Mouse (Mus musculus) thymus, postnatal 0 days (tissue): ENCODE measurements at regions not wholly inside any gene's neighbourhood (a gene's known extent, or its start where the extent isn't known, plus 50 kb on each side); places are given as distances from the start of the nearest gene placed in this dataset.
"Not testable (repeated sequence)": the region's sequence is repeated elsewhere in the genome, so short reads cannot be mapped to it uniquely, and the experiment has no call there.

ENCODE experiments used
- DNase-seq: peaks from one replicate; pipeline ENCODE4 v3.0.0-alpha.2; 2015; ENCODE audit warnings: low spot score

DNA sequence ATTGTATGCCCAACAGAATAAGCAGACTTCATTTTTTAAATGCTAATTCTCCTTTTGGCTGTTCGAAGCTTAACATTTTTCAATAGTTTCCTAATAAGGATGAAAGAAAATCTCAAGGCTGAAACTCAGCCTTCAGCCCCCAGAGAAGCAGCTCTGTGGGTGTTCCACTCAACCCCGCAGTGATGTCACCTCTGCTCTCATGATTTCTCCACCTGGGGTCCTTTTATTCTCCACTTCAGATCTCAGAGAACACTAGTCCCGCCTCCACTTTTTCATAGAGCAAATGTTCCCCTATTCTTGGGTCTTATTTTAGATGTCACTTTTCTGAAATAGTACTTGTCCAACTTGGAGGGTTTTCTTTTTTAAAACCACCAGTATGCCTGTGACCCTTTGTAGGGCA is 567.3 kb downstream of the Cntn3 start:
- no peak for DNase-seq

GRCm38 (mm10) chr6:101998181-101998580 is 574.7 kb downstream of the Cntn3 start:
- no peak for DNase-seq

DNA sequence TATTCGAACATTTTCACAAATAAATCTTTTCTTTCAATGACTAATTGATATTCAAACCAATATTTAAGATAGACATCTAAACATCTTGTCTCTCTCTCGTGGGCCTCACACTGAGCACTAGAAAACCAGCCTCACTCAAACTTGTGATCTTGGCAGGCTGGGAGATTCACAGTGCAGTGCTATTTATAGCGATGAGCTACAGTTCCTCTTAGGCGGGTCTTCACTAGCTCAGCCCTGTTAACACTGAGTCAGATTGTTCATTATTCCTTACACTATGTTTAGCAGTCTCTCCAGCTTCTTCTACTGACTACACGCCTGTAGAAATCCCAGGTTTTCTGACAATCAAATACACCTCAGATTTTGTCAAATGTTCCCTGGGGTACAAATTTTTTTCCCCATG is 575.3 kb downstream of the Cntn3 start:
- no peak for DNase-seq

GRCm38 (mm10) chr6:101992815-101993214 is 580.1 kb downstream of the Cntn3 start:
- DNase-seq = no peak

GRCm38 (mm10) chr6:101981656-101982055 is 591.2 kb downstream of the Cntn3 start:
- DNase-seq = no peak

- no peak for DNase-seq
Measured at GRCm38 (mm10) chr6:101979213-101979612, 593.7 kb downstream of the Cntn3 start.

DNA sequence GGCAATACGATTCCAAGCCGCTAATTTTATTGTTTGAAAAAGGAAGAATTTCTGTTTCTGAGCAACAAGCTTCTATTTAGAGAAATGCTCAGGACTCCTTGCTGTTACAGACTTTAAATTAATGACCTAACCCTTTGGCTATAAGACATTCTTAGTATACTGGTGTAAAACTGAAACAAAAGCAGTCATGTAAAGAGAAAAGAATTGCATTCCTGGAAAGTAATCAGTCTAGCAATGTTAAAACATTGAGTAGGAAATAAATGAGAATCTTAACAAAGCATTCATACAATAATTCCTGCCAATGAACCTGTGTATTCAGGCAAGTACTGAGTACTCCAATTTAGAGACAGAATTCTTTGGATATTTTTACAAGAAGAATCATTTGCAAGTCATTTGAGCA is 587.2 kb upstream of the Pdzrn3 start:
- no peak for DNase-seq

DNA sequence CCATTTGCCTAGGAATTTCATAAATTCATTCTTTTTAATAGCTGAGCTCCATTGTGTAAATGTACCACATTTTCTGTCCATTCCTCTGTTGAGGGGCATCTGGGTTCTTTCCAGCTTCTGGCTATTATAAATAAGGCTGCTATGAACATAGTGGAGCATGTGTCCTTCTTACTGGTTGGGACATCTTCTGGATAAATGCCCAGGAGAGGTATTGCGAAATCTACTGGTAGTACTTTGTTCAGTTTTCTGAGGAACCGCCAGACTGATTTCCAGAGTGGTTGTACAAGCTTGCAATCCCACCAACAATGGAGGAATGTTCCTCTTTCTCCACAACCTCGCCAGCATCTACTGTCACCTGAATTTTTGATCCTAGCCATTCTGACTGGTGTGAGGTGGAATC is 583.8 kb upstream of the Pdzrn3 start:
- DNase-seq = not testable (repeated sequence)

DNA sequence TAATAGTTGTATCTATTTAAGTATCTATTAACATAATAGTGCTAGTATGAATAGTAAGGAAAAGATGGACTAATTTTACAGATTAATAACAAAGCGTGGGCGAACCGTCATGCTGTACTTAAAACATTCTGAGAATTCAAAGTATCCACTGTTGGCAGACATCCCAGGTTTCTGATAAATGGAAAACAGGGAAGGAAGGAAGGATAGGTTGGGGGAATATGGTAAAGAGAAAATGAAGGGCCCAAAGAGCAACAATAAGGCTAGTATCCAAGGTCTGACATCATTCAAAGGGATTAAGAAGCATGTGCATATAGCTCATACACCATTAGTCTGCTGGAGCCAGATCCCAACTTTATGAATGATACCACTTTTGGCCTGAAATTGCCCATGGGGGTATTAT is 572.0 kb upstream of the Pdzrn3 start:
- DNase-seq = no peak

DNA sequence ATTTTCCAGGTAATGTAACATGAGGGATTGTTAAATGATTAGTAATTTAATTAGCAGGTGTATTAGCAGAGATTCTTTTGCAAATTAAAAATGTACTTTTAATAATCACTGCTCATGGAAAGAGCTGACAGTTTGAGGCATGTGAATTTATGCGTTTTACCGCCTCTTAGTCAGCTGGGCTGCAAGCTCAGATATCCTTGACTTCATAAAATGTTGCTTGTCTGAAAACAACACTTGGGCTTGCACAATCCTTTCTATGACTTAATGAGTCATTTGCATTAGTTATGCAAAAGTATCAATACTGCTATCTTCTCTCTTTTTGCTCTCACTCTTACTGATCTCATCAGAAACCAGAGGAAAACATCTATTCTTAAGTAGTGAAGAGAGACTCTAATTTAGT is 571.3 kb upstream of the Pdzrn3 start:
- DNase-seq = no peak

DNA sequence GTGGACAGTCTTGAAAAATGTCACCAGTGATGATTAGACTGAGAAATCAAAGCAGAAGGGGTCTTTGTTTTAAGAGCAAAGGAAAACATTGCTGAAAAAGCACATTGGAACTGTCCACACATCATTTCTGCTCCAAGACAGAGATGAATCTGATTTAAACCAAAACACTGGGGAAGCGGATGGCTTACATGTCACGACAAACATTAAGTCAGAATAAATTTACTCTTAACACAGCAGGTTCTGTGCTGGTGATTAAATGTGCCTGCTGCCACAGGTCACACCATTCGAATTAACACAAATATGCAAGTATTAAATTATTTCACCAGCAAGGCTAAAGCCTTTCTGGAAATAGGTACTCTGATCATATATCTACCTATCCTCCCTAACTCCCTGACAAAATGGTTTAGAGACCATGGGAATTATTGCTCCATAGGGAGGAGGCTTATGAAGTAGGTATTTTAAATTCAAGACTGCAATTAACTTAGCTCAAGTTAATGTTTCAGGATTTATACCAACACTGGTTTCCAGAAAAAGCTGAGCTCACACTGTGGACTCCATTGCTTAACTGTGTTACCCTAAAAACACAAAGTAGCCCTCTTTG is 562.7 kb upstream of the Pdzrn3 start:
- no peak for DNase-seq

- no peak for DNase-seq
Measured at GRCm38 (mm10) chr6:101938393-101938985, 560.8 kb upstream of the Pdzrn3 start.

DNA sequence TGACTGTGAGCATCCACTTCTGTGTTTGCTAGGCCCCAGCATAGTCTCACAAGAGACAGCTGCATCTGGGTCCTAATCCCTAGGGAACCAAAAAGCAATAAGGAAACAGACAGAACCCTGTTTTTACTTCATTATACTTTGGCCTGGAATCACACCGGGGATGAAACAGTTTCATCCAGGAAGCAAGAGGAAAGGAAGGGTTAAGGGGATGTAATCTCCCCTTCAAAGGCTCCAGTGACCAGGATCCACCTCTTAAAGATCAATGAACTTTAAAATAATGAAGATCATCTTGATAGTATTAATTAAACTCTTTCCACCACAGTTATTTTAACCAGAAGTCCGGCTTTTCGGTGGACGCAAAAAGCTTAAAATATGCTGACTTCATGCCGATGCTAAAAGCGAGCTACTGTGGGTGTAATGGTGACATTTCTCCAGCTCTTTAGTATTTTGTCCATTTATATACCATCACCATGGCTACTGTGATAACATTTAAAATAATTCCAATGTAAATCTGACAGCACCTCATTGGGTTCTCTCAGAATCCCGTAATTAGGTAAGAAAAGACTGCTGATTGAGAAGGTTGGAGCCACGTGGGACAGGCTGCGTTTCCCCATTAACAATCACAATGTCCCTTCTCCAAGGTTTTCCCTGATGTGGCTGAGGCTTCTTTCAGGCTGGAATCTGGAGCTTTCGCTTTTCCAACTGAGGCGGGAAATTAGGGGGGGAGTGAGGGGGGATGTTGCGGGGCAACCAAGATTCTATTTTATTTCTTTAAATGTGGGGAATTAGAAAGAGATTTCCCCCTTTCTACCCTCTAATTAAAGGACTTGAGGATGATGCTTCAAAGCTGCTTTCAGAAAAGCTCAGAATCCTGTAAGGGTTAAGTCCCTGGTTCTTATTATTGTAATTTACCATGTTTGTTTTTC is 560.0 kb upstream of the Pdzrn3 start:
- no peak for DNase-seq

DNA sequence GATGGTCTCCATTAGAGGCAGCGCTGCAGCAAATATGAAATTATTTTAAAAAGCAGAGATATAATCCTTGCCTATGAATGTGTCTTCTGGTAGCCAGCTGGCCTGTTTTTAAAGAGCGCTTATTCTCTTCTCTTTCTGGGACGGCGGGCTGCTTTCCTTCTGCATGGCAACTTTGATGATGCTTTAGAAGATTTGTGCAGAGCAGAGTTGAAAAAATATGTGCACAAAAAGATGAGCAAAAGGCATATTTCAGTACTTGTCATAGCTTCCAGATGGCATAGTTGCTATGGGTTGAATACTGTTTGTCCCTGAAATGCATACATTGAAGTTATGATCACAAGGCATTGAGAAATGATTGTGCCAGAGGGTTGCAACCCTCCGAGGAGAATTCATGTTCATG is 554.1 kb upstream of the Pdzrn3 start:
- no peak for DNase-seq

DNA sequence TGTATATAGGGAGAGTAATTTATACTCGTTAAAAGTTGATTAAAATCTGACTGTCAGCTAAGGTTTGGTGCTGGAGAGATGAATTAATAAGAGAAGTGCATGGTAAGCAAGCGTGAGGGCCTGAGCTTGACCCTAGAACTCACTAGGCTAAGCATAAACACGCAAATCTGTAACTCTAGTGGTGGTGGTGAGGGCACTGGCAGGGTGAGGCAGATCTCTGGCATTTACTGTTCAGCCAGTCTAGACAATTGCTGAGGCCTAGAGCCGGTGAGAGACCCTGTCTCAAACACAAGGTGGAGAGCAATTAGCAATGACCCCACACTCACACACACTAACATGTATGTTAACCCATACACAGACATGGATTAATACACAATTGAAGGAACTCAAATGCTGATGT is 544.0 kb upstream of the Pdzrn3 start:
- DNase-seq = no peak

DNA sequence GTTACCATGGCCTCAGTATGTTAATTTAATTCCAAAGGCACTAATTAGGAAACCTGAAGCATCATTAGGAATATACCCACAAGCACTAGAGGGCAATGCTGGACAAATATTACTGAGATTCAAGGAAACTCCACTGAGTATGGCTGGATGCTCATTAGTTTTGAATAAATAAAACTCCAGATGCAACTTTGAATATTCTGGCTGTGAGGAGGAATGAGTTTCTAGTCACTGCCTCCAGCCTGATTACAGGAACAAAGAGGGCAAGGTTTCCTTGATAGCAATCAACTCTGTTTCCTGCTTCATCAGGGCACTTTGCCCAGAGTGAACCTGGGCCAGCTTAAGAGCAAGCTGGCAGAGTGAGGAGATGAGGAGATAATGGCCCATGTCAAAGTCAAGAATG is 543.5 kb upstream of the Pdzrn3 start:
- no peak for DNase-seq

DNA sequence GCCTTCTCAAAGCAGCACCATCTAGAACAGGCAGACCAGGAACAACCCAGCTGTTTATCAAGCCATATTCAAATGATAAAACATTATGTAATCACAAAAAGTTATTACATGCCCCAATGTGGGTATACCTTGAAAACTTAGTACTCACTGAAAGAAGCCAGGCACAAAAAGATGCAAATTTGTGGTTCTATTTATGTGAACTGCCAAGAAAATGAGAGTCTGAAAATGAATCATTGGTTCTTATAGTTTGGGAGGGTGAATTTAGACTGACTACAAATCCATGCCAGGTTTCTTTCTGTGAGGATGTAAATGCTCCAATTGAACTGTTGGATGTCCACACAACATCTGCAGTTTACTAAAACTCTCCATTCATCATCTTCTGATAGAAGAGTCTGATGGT is 541.2 kb upstream of the Pdzrn3 start:
- no peak for DNase-seq

GRCm38 (mm10) chr6:101905029-101905342 is 527.3 kb upstream of the Pdzrn3 start:
- no peak for DNase-seq

GRCm38 (mm10) chr6:101904234-101905028 is 526.7 kb upstream of the Pdzrn3 start:
- no peak for DNase-seq

DNA sequence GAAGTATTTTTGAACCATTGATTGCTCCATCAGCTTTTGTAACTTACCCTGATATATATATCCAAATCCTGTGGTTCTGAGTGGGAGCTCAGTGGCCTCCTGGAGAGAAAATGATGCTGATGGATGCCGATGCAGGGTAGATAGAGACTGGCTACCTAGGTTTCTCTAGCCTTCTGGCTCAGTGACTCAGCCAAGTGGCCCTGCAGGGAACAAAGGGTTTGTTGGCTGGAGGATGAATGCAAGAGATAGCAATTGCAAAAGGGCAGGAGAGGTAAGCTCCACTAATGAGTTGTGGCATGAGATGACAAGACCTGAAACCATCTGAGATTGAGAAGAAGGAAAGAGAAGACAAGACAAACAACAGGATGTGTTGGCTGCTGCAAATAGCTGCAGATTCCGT is 524.6 kb upstream of the Pdzrn3 start:
- no peak for DNase-seq

DNA sequence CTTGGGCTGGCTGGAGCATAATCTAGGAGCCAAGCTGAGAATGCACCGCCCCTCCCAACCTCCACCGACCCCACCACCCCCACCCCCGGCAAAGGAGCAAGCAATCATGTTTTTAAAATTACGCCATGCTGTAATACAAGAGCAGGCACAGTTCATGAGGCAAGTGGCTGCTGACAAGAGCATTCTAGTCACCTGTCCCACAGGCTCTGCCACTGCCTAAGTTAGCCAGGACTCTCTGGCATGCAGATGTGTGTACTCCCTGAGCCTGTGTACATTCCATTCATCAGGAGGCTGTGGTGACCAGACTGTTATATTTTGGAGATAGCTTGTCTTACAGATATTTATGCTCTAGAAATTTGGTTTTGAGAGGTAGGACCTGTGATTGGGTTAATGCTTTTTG is 520.8 kb upstream of the Pdzrn3 start:
- no peak for DNase-seq

DNA sequence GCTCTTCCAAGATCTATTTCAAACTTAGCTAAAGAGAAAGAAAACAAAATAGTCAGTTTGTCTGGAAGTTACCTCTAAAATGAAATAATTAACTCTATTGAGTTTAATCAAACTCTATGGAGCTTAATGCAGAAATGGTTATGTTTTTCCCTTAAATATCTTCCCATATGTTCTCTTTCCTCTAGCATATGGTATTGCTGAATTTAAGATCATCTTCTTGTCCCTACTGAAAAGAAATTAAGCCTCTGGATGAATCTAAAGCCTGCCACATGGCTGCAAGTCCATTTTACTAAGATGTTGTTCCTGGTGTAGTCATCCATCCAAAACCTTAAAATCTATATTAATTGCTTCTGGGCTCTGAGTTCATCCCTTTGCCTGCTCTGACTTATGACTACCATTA is 513.0 kb upstream of the Pdzrn3 start:
- no peak for DNase-seq
